Mouse (Mus musculus): ENCODE measurements around the gene Manbal.
A peak's percentile ranks its signal among the peaks of the same experiment; 100 is the strongest.
"Not testable (repeated sequence)": the region's sequence is repeated elsewhere in the genome, so short reads cannot be mapped to it uniquely, and the experiment has no call there.

The Manbal gene

DNA sequence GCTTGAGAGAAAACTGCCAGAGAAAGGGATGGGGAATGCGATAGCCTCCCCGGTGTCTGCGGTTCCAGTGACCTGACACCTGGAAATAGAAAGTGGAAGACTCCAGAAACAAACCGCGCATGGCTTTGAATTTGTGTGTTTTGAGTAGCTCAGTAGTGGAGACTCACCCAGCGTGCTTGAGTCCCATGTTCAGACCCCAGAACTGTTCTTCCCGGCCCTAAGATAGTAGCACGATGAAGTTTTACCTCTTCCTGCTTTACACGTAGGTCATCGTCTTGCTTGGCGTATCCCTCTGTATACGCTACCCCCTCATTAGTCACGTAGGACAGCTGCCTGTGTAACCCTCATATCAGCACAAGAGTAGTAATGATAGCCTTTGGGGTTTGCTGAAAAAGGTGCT is 597 bp downstream of the Manbal start:
- DNase-seq (ENCODE audit: low read depth): no peak

- no peak for DNase-seq (ENCODE audit: low read depth)
Observed at GRCm38 (mm10) chr2:157371696-157372095, 4.3 kb downstream of the Manbal start.

DNA sequence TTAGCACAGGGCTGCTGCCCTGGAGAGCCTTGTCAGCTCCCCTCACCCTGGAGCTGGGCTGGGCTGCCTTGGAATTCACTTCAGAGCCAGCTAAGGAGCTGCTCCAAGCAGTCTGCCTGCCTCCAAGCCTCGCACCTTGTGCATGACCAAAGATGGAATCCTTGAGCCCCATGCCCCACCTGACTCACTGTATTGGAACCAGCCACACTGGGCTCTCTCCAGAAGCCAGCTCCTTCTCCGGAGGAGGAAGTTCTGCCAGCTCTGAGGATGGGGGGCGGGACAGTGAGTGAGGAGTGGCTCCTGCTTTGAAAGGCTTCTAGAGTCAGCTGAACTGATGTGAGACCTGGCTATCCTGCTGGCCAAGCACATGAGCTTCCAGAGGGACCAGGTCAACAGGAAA is 6.3 kb downstream of the Manbal start:
- peak; percentile 44 for DNase-seq (ENCODE audit: low read depth)

DNA sequence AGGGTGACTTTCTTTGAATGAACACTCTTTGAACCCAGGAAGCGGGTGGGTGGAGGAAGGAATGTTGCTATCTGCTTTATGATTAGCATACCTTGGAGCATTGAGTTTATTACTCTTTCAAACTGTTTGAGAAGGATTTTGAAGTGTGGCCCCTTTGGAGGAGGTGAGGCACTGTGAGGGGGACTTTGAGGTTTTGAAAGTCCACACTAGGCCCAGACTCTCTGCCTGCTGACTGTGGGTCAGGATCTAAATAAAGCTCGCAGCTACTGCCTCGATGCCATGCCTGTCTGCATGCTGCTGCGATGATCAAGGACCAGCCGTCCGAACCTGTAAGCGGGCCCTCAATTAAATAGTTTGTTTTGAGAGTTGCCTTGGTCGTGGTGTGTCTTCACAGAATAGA is 7.7 kb downstream of the Manbal start:
- DNase-seq (ENCODE audit: low read depth): no peak

GRCm38 (mm10) chr2:157375794-157376757 is 8.7 kb downstream of the Manbal start:
- DNase-seq (ENCODE audit: low read depth): peak; percentile 36

DNA sequence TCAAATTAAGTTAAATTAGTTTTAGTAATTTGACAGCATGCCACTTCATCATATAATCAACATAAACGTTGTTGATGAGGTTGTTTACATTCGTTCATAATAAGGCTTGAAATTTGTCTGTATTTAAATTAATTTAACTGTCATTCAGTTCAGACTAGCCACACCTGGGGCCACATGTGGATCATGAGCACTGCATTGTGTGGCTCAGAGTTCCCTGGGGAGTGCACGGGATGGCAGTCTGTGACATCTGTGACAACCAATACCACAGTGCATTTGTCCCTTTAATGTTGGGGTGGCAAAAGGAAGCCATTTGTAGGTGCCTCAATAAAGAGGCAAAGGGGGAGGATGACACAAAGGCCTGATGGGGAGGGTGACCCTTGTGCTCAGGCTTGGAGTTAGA is 9.6 kb downstream of the Manbal start:
- DNase-seq (ENCODE audit: low read depth): no peak

DNA sequence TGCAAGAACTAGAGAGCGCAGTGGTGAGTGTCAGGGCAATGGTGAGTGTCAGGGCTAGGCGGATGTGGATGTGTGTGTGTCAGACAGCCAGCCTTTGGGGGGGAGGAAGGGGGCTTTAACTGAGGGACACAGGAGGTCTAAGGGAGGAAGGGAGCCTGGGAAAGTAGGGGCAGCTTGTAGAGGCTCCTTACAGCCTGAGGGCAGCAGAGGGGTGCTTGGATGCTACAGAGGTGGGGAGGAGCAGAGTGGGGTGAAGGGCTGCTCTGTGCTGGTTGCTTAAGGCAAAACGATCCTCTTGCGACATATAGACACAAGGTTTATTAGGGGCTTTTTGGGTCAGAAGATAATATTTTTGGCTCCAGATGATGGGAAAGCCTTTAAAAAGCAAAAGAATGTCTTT is 17.4 kb downstream of the Manbal start:
- no peak for DNase-seq (ENCODE audit: low read depth)

- DNase-seq (ENCODE audit: low read depth): not testable (repeated sequence)
Observed at GRCm38 (mm10) chr2:157388901-157389590, 21.7 kb downstream of the Manbal start.

DNA sequence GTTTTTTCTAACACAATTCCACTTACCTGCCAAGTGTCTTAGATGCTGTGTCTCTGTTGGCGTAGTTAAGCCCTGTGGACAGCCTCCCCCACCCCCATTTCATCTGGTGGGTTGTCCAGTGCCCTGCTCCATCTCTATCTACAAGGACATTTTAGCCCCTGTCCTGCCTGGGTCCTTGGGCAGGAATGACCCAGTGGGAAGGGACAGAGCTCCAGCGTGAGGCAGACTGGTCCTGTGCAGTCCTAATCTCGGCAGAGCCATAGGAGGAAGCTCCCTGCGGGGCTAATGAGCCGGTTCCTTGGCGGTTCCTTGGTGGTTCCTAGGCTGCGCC is 22.2 kb downstream of the Manbal start:
- no peak for DNase-seq (ENCODE audit: low read depth)

DNA sequence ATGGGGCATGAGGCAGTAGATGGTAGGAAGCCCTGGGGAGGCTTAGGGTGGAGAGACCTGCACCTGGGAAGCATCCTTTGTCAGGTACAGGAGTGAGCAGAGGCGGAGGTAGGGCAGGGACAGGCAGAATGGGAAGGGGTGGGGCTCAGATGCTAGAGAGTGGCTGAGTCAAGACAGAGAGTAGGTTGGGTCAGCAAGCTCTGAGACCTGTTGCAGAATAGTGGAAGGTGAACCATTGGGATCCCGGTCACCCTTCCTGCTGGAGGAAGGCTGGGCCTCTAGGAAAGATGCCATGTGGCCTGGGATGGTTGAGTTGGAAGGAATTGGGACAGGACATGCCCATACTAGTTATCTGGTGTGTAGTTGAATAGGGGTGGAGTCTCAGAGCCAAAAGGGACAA is 24.9 kb downstream of the Manbal start:
- no peak for DNase-seq (ENCODE audit: low read depth)

- DNase-seq (ENCODE audit: low read depth): no peak
Observed at GRCm38 (mm10) chr2:157393549-157393948, 26.2 kb downstream of the Manbal start.

DNA sequence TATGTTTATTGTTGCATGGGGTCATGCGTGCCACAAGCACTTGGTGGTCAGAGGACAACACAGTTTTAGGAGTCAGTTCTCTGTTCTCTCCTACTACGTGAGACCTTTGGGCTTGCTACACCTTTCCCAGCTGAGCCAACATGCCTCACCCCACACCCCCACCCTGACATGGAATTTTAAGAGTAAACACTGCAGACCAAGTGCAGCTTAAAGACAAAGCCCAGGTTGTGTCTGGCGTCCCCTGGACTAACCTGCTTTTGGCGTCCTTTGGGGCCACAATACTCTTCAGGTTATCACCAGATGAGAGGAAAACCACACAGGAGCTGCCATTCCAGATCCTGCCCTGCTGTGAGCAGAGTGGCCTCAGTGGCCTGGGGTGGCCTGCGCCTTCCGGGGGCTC is 27.5 kb downstream of the Manbal start:
- no peak for DNase-seq (ENCODE audit: low read depth)

DNA sequence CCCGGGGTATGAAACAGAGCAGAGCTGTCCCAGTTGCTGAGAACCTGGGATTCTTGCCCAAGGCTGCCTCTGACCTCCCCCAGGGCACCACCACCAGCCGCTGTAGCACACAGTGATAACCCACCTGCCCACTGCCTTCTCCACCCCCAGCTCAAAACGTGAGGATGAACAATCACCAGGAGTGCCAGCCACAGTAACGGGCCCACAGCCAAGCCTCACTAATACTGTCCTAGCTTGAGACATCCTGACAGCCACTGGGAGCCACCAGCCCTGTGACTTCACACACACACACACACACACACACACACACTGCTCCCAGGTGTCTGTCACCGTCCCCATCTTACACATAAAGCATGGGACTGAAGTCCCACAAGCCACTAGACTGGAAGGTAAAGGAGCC is 28.0 kb downstream of the Manbal start:
- DNase-seq (ENCODE audit: low read depth): no peak

- no peak for DNase-seq (ENCODE audit: low read depth)
Observed at GRCm38 (mm10) chr2:157395960-157396359, 28.6 kb downstream of the Manbal start.

- DNase-seq (ENCODE audit: low read depth): no peak
Observed at GRCm38 (mm10) chr2:157397376-157397775, 30.0 kb downstream of the Manbal start.

- DNase-seq (ENCODE audit: low read depth): no peak
Observed at GRCm38 (mm10) chr2:157398539-157398938, 31.1 kb downstream of the Manbal start.

GRCm38 (mm10) chr2:157399797-157400196 is 32.4 kb downstream of the Manbal start:
- DNase-seq (ENCODE audit: low read depth): no peak

GRCm38 (mm10) chr2:157400491-157400890 is 33.1 kb downstream of the Manbal start:
- DNase-seq (ENCODE audit: low read depth): no peak

- DNase-seq (ENCODE audit: low read depth): no peak
Observed at GRCm38 (mm10) chr2:157401261-157401660, 33.9 kb downstream of the Manbal start.

DNA sequence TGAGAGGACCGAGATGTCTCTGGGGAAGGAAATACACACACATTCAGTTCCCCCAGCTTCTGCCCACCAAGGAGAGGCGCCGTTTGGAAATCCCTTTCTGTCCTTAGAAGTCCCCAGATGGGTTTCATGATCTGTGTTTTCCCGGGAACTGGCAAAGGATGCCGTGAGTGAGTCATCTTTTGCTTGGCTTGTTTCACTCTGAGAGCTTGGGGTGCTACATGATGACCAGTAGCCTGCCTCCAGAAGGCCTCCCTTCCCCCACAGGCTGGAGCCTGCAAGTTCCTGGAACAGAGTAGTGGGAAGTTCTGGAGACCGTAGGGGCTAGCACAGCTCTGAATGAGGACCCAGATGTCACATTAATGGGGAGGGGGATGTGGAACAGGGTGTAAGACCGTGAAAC is 40.2 kb downstream of the Manbal start:
- DNase-seq (ENCODE audit: low read depth): peak; percentile 94

DNA sequence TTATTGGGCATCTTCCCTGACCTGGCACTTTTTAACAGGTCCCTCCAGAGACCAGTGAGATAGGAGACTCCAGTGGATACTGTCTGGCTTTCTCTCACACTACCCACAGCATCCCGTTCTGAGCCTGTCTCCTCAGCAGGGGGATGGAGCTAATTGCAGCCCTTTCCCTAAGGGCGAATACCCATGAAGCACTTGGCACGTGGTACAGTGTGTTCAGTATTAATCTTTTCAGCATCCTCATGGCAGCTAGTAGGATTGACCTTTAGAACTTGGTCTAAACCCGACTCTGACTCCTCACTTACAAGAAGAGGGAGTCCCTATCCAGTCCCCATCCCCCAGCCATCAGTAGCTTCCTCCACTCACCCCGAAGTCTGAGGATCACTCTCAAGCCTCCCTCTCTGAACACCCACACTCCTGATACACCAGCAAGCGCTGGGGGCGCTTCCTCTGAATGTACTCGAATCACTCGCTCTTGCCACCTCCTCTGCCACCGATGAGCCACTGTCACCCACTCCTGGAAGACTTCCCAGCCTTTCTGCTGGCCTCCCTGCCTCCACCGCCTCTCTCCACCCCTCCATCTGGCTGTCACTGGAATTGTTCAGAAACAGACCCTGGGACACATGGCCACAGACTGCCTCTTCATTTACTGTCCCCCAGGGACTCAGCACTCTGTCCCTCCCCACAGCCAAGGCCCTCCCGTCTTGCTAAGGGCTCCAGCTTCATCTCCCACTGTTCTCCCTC is 42.6 kb downstream of the Manbal start:
- DNase-seq (ENCODE audit: low read depth): peak; percentile 24

DNA sequence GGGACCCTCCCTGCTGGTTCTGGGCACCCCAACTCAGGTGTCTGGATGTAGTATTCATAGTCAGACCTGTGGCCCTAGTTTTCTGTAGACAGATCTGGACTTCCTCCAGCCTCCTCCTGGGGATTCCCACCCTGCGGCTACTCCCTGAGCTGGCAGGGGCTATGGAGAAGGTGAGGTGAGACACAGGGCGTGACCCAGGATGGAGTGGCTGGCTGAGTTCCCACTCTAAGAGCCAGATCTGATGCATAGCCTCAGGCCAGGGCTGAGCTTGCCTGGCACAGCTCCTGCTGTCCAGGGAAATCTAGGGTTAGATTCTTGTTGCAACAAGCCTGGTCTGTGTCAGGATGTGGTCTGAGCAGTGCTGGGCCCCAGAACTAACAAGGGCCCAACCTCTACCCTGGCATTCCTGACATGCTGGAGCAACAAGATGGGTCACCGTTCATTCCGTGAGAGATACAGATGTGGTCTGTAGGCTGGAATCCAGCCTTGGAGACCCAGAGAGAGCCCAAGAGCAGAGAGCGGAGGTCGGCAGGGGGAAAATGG is 43.8 kb downstream of the Manbal start:
- peak; percentile 89 for DNase-seq (ENCODE audit: low read depth)
